Comparison of ENCODE assay signal across 8 mouse cellular contexts in the genomic region with DNA sequence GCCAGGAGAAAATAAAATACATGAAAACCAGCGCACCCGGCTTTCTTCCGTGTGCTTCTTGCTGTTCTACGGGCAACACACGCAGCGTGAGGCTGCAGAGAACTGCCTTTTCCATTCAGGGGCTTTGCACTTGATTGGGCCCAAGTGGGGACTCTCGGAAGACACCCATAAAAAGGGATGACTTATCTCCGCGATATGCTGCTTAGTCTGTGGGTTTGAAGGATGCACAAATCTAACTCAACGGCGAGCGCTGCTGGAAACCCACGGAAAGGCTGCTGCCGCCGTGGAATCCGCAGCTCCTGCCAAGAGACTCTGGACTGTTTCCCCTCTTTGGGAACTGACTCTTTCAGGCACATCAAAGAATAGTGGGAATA.
DNase-seq lines count a peak whose midpoint lies in the region; ATAC-seq lines count a peak whose summit lies in the region.

No protein-coding gene starts in this region.

- no peaks in the 10 kb centered on the region for H3K9me3 ChIP-seq in embryonic facial prominence, embryonic 14.5 days (ENCODE audit: control insufficient read depth, low read length)
- no peaks in the 10 kb centered on the region for H3K9me3 ChIP-seq in intestine, embryonic 16.5 days (ENCODE audit: control insufficient read depth, low read length)
- no peaks in the 10 kb centered on the region for H3K9me3 ChIP-seq in midbrain, embryonic 16.5 days (replicated peaks; ENCODE audit: control insufficient read depth, low read length, poor library complexity, severe bottlenecking)

- DNase-seq in cerebellum, postnatal 25 days: peak; percentile 28 to 33
- no peak for DNase-seq in cerebellum, adult 11 months
- peak; percentile 63 for DNase-seq in embryonic facial prominence, embryonic 14.5 days (ENCODE audit: low spot score)
- no peak for DNase-seq in adrenal gland, postnatal 25 days
- DNase-seq in ovary, postnatal 14 days (ENCODE audit: low spot score): no peak
- no peak for DNase-seq in spleen, postnatal 10 days (ENCODE audit: low spot score in 2 of 2)

- H3K4me1 ChIP-seq in embryonic facial prominence, embryonic 14.5 days (ENCODE audit: control insufficient read depth, insufficient read depth, low read length): peaks cover 9% of the 10 kb centered on the region
- no peaks in the 10 kb centered on the region for H3K4me1 ChIP-seq in intestine, embryonic 16.5 days (ENCODE audit: control insufficient read depth, insufficient read depth, low read length)
- peaks cover 13% of the 10 kb centered on the region for H3K4me1 ChIP-seq in midbrain, embryonic 16.5 days (ENCODE audit: control insufficient read depth, insufficient read depth, low read length)

- peak overlapping the region; percentile 35 for H3K4me2 ChIP-seq in embryonic facial prominence, embryonic 14.5 days (ENCODE audit: low read depth, low read length)
- no peak overlapping the region; the same call in 1 of the 2 replicates for H3K4me2 ChIP-seq in intestine, embryonic 16.5 days (ENCODE audit: low read depth, low read length)
- H3K4me2 ChIP-seq in midbrain, embryonic 16.5 days (ENCODE audit: low read length): peak overlapping the region; percentile 52

- no peaks in the 10 kb centered on the region for H3K36me3 ChIP-seq in embryonic facial prominence, embryonic 14.5 days (ENCODE audit: control insufficient read depth, insufficient read depth, low read length)
- no peaks in the 10 kb centered on the region for H3K36me3 ChIP-seq in intestine, embryonic 16.5 days (ENCODE audit: control insufficient read depth, insufficient read depth, low read length)
- no peaks in the 10 kb centered on the region for H3K36me3 ChIP-seq in midbrain, embryonic 16.5 days (ENCODE audit: control insufficient read depth, insufficient read depth, low read length)

- 75% methylated on average over 16 of the region's 16 CpGs for WGBS in embryonic facial prominence, embryonic 14.5 days
- 70% methylated on average over 16 of the region's 16 CpGs for WGBS in intestine, embryonic 16.5 days
- 30% methylated on average over 16 of the region's 16 CpGs for WGBS in midbrain, embryonic 16.5 days

- H3K9ac ChIP-seq in embryonic facial prominence, embryonic 14.5 days (ENCODE audit: low read depth, low read length): no peak overlapping the region
- H3K9ac ChIP-seq in intestine, embryonic 16.5 days (ENCODE audit: low read depth, low read length): no peak overlapping the region
- peak overlapping the region; percentile 35 for H3K9ac ChIP-seq in midbrain, embryonic 16.5 days (ENCODE audit: low read depth, low read length)

- peak overlapping the region; percentile 39; the same call in 1 of the 2 replicates for H3K27ac ChIP-seq in embryonic facial prominence, embryonic 14.5 days (replicated peaks; ENCODE audit: low read depth, low read length)
- no peak overlapping the region; the same call in 1 of the 2 replicates for H3K27ac ChIP-seq in intestine, embryonic 16.5 days (ENCODE audit: low read length)
- peak overlapping the region; percentile 66 for H3K27ac ChIP-seq in midbrain, embryonic 16.5 days (ENCODE audit: low read length)

- H3K27me3 ChIP-seq in embryonic facial prominence, embryonic 14.5 days (replicated peaks; ENCODE audit: control insufficient read depth, insufficient read depth, low read length): no peaks in the 10 kb centered on the region
- no peaks in the 10 kb centered on the region for H3K27me3 ChIP-seq in intestine, embryonic 16.5 days (replicated peaks; ENCODE audit: control insufficient read depth, insufficient read depth, low read length)
- no peaks in the 10 kb centered on the region for H3K27me3 ChIP-seq in midbrain, embryonic 16.5 days (ENCODE audit: control insufficient read depth, insufficient read depth, low read depth, low read length)

- ATAC-seq in embryonic facial prominence, embryonic 14.5 days (ENCODE audit: low read depth): no peak
- ATAC-seq in intestine, embryonic 16.5 days: peak; percentile 46; the same call in 1 of the 2 replicates
- ATAC-seq in midbrain, embryonic 16.5 days: peak; percentile 72; the same call in 1 of the 2 replicates

- H3K4me3 ChIP-seq in embryonic facial prominence, embryonic 14.5 days (ENCODE audit: low read depth, low read length): no peak overlapping the region
- no peak overlapping the region for H3K4me3 ChIP-seq in intestine, embryonic 16.5 days (ENCODE audit: low read length)
- peak overlapping the region; percentile 26 for H3K4me3 ChIP-seq in midbrain, embryonic 16.5 days (ENCODE audit: low read depth, low read length)

Comparison
In these comparisons a context has a peak if more than half of its experiments do, and no peak if none do; other contexts are left out.
1. DNase-seq: peak in cerebellum, postnatal 25 days (2 of 2) and embryonic facial prominence, embryonic 14.5 days (single experiment); none in cerebellum, adult 11 months (single experiment), adrenal gland, postnatal 25 days (single experiment), ovary, postnatal 14 days (single experiment) and spleen, postnatal 10 days (0 of 2).